Mouse (Mus musculus) gastrocnemius, postnatal 36 days (tissue): ENCODE measurements at regions not wholly inside any gene's neighbourhood (a gene's known extent, or its start where the extent isn't known, plus 50 kb on each side); places are given as distances from the start of the nearest gene placed in this dataset.
"Not testable (repeated sequence)": the region's sequence is repeated elsewhere in the genome, so short reads cannot be mapped to it uniquely, and the experiment has no call there.

Experiments
- DNase-seq, 2 experiments: peaks; one replicate each; pipeline ENCODE4 v3.0.0; 2022
- intact Hi-C: fragments of 180-260 bp; cut with DNase I; formaldehyde crosslinking; loops from one replicate; pipeline ENCODE4 v1.15.1; 2025

- DNase-seq, intact Hi-C loops: not testable (repeated sequence)
Observed at GRCm38 (mm10) chr16:21102033-21102432, 51.8 kb downstream of the Teddm3 start.

- DNase-seq, intact Hi-C loops: not testable (repeated sequence)
Observed at GRCm38 (mm10) chr16:21100126-21100525, 53.7 kb downstream of the Teddm3 start.

GRCm38 (mm10) chr16:21074779-21075148 is 79.0 kb downstream of the Teddm3 start:
- intact Hi-C loops, result loop anchor here (10.0 kb wide), 1 partner anchor 270 kb away; no protein-coding TSS in a partner anchor
- no peak for DNase-seq

DNA sequence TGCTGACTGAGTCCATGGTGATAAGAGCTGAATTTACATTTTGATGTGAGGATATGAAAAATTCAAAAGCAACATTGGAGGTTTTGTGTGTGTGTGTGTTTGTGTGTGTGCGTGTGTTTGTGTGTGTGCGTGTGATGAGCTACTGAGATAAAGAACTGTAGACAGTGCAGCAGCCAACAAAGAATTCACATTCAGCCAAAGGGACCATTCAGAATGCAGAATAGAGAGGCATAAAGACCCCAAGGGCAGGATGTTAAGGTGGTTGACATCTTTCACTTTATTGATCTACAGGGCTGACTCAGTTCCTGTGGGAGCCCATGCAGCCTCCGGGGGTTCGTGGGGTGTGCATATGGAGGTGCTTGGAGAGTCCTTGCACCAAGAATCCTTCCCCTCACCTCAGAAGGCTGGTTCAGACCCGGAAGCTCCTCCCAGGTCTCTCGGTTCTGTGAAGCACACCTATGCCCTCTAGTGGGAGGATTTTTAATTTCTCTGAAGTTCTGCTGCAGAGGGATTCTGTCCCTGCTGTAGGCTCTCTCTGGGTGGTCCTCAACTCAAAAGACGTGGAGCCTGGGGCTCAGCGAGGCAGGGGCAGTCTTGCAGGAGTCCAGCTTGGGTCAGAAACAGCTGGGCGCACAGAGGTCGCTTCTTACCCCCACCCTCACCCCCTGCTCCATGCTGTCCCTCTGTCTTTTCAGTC is 79.6 kb downstream of the Teddm3 start:
- intact Hi-C loops, result loop anchor here (10.0 kb wide), 1 partner anchor 269 kb away; no protein-coding TSS in a partner anchor
- DNase-seq, result not testable (repeated sequence)

- intact Hi-C loops, result no loop called here
- no peak for DNase-seq
Observed at GRCm38 (mm10) chr16:21060211-21060610, 93.6 kb downstream of the Teddm3 start.

GRCm38 (mm10) chr16:21054772-21055171 is 99.0 kb downstream of the Teddm3 start:
- intact Hi-C loops, result no loop called here
- DNase-seq, result no peak

DNA sequence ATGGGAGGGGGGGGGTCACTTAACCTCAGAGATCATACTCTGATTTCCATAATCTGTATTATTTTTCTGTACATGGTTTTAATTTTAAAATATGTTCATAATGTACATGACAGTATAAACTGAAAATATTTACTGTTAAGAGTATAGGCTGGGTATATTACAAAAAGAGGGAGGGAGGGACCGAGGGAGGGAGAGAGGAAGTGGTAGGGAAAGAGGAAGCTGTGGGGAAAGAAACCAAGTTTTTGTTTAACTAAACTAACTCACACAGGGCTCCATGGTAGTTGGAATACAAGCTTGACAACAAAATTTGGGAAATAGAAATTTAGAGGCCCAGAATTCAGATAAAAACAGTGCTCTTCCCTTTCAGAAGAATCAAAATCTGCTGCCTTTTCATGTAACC is 131.7 kb downstream of the Teddm3 start:
- intact Hi-C loops, DNase-seq: not testable (repeated sequence)

DNA sequence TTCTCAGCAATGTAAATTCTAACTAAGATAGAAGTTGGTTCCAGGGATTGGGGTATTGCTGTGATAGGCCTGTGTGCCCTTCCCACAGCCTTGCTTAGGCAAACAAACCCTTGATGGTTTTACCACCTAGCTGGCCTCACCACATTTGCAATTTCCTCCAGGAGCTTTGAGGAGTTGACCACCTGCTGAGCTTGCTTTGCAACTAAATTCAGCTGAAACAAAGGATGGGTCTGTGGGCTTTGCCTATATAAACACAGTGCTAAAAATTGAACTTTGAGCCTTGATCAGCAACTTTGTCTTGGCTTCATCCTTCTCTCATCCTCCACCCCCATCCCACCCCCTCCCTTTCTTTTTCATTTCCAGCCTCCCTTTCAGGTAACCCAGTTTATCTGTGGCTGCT is 148.9 kb downstream of the Teddm3 start:
- intact Hi-C loops, result no loop called here
- no peak for DNase-seq

GRCm38 (mm10) chr16:21001126-21001525 is 152.7 kb downstream of the Teddm3 start:
- no peak for DNase-seq
- intact Hi-C loops, result no loop called here

DNA sequence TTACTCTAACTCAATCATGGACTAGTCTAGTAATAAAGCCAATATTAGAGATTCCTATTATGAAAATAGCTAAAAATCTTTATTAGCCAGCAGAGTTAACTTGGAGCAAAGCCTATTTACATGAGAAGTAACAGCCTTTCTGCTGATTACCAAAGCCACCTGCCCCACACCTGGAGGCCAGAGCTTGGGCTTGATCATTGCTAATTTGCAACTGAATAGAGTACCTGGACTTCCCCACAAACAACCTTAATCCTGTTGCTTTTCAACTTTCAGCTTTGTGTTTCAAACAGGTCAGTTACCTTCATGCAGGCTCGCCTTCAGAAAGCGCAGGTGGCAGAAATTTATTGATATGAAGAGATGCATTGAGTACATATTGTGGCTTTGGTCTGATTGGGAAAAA is 163.3 kb downstream of the Teddm3 start:
- no peak for DNase-seq
- intact Hi-C loops, result no loop called here

GRCm38 (mm10) chr16:20975406-20975805 is 178.4 kb downstream of the Teddm3 start:
- no peak for DNase-seq
- intact Hi-C loops, result no loop called here

GRCm38 (mm10) chr16:20972442-20972841 is 181.4 kb downstream of the Teddm3 start:
- intact Hi-C loops, result no loop called here
- DNase-seq, result no peak

- intact Hi-C loops, result no loop called here
- no peak for DNase-seq
Observed at GRCm38 (mm10) chr16:20958905-20959304, 194.9 kb downstream of the Teddm3 start.

DNA sequence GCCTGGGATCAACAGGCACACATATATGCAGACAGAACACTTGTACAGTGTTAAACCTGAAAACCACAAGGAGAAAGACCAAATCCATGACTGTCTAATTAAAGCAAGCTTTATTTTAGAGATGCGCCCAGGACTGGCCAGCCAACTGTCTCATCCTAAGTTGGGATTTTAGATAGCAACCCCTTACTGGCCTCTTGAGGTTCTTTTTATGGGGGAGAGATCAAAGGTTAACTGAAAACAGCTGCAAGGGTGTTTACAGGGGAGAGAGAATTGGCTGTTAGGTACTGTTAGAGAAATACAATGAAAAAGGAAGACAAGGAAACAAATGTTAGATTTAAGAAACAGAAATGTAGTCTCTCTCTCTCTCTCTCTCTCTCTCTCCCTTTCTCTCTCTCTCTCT is 202.4 kb upstream of the Thpo start:
- intact Hi-C loops, result no loop called here
- DNase-seq, result no peak

DNA sequence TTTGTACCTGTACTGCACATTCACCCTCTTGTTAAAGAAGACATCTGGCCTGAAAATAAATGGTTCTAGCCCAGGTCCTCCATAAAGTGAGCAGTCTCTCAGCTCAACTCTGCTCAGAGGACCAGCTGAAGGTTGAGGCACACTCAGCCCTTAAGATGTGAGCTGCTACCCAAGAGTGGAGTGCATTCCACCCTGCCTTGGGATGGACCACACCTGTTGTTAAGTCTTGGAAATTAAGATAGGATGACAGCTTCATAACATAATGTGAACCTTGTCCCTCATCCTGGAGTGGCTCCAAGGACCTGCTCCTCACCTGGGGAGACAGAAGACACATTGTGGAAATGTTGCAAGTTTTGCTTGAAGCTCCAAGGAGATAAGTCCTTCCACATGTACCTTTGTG is 200.5 kb upstream of the Thpo start:
- DNase-seq, intact Hi-C loops: not testable (repeated sequence)

DNA sequence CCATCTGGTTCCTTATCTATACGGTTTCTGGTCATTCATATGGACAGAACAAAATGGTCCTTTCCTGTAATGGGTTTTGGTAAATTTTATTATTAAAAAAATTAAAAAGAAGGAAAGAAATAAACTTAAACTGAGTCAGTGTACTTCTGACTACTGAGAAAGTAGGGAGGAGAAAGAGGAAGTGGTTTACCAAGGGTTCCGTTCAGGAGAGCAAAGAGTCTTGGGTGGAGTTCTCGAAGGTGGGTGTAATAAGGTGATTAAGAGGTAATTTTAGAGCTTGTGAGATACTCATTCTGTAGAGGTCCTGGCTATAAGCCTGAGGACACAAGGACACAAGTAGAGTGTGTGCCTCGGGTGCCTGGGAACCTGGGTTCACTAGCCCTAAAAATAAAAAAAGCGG is 195.7 kb upstream of the Thpo start:
- intact Hi-C loops, DNase-seq: not testable (repeated sequence)

GRCm38 (mm10) chr16:20925776-20926175 is 191.5 kb upstream of the Thpo start:
- DNase-seq, intact Hi-C loops: not testable (repeated sequence)

GRCm38 (mm10) chr16:20910864-20911263 is 176.6 kb upstream of the Thpo start:
- intact Hi-C loops, result loop anchor here (5.0 kb wide), 1 partner anchor 281 kb away; no protein-coding TSS in a partner anchor
- not testable (repeated sequence) for DNase-seq

DNA sequence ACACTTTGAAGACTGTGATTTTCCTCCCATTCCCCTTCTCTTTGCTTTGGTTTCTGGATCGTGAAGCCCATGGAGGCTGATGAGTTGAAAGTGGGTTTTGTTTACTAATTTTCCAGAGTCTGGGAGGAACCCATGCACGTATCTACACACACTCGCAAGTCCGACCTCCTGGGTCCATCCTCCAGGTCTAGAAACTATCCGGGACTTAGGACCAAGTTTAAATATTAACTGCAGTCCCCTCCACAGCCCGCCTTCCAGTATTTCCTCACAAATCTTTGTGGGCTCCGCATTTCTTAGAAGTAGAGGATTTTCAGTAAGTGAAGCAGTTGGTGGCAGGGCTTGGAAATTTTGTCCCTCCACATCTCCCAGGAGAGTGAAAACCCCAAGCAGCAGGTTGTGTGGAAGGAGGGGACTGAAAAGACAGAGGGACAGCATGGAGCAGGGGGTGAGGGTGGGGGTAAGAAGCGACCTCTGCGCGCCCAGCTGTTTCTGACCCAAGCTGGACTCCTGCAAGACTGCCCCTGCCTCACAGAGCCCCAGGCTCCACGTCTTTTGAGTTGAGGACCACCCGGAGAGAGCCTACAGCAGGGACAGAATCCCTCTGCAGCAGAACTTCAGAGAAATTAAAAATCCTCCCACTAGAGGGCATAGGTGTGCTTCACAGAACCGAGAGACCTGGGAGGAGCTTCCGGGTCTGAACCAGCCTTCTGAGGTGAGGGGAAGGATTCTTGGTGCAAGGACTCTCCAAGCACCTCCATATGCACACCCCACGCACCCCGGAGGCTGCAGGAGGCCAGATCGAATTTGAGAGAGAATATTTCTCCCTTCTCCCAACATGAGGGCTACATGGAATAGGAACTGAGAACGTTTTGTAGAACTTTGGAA is 174.4 kb upstream of the Thpo start:
- DNase-seq, intact Hi-C loops: not testable (repeated sequence)

- DNase-seq, result no peak
- intact Hi-C loops, result loop anchor here (5.0 kb wide), 1 partner anchor 88 kb away; no protein-coding TSS in a partner anchor
Observed at GRCm38 (mm10) chr16:20895734-20896133, 161.4 kb upstream of the Thpo start.

- DNase-seq, result no peak
- intact Hi-C loops, result no loop called here
Observed at GRCm38 (mm10) chr16:20871726-20872125, 137.4 kb upstream of the Thpo start.
